Mouse (Mus musculus) embryo, embryonic 11 days (tissue): Measurements from ENCODE around the gene Dtd1.

Experiments
- DNase-seq: peaks from one replicate; pipeline ENCODE4 v3.0.0-alpha.2; 2015

The Dtd1 gene

DNA sequence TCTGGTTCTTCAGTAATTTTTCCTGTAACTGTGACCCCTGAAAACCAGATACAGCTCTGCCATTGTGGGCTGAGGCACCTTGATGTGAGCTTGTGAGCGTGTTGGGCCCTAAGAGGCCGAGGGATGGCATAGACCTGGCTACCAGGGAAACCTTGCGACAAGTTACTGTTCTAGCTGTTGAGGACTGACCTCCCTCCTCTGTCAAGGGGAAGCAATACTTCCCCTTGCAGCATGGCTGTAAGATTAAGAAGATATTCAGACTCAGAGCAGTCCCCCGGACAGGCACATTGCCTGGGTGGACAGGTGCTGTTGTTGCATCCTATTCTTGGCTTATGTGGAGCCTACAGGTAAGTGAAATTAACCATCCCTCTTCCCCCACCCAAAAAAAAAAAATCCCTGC, 172.1 kb downstream of the Dtd1 start:
- no peak for DNase-seq

DNA sequence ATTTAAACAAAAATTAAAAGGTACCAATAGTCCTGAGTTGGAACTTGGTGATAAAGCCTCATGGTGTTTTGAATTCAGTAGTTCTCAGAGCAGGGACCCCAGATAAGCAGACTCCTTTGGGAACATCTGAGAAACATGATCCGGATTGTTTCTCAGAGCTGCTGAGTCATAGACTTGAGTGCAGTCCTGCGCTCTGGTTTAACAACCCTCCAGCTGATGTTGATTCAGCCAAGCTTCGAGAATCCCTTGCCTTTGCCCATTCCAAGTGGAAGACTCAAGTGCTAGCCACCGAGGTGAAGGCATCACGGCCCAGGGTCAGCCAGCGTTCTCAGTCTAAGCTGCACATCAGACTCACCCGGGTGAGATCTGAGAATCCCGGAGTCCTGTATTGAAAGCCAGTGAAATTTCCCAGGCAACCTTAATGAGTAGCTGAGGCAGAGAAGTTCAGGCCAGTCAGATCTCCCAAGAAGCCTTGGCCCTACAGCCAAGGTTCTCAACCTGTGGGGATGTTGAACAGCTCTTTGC, 175.0 kb downstream of the Dtd1 start:
- DNase-seq, result no peak

DNA sequence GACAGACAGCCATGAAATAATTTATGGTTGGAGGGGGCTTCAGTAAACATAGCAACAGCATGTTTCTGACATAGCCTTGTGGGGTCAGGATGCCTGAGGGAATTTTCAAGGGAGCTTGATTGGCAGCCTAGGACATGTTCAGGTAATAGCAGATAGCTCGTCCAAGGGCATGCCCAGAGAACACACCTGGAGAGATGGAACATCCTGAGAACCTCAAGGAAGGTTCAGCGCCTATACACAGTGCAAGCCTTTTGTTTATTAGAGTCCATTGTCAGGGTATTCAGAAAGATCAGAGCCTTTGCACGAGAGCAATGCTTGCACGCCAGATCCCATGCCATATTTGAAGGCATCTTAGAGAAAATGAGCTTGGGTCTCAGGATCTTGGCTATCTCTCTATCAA, 175.9 kb downstream of the Dtd1 start:
- DNase-seq, result no peak

DNA sequence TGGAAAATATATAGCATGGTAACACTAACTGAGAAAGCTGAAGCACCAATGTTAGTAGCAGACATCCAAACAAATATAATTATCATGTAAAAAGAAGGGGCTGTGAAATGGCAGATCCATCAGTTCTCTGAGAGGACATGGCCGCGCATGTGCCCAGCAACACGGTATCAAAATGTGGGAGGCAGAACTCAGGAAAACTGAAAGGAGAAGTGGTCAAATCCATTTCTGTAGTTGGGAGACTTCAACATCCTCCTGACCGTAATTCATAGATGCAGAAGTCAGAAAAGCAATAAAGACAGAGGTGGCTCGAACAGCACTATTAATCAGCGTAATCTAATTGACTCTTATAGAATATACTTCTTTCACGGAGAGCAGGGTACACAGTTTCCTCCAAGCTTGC, 179.6 kb downstream of the Dtd1 start:
- no peak for DNase-seq

DNA sequence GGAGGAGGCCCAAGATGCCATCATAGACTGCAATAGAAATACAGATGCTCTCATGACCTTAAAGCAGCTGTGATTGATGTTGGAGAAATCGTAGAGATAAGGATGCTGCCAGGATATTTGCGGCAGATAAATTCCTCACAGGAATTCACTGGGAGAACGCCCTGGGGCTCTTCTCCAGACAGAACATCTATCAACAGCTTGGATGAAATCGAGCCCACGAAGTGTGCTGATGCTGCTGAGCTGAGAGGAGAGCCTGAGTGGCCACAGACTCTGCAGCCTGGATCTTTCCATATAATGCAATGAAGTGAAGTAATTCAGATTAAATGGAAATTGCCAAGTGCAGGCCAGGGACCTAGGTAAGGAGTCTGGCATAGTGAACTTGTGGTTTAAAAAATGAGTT, 181.0 kb downstream of the Dtd1 start:
- DNase-seq, result peak; percentile 27

DNA sequence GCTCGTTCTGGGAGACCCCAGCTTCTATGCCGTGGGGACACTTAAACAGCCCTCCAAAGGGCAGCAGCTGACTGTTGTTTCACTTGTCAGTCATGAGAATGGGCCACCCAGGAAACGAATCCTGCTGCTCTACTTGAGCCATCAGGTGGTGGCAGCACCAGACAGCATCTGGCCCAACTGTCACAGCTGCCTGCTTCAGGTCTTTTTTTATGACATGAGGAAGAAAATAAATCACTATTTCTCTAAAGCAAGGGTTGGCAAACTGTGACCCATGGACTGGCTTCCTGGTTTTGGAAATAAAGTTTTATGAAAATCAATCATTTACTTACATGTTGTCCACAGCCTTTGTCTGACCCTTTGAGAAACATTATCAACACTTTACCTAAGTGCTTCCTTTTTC, 182.2 kb downstream of the Dtd1 start:
- no peak for DNase-seq

DNA sequence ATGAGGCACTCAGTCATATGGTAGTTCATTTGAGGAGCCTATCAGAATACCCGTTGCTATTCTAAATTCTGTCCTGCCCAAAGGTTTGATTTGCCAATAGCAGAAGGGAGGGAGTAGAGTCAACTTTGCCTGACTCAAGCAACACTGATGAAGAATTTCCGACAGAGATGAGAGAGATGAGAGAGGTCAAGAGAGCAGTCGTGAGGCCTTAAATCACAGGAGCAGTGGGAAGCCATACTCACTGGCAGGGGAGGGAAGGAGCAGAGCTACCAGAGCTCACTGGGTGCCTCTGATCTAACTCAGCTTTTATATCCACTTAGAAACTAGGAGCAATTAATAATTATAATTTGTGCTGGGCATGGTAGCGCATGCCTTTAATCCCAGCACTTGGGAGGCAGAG, 182.8 kb downstream of the Dtd1 start:
- no peak for DNase-seq

DNA sequence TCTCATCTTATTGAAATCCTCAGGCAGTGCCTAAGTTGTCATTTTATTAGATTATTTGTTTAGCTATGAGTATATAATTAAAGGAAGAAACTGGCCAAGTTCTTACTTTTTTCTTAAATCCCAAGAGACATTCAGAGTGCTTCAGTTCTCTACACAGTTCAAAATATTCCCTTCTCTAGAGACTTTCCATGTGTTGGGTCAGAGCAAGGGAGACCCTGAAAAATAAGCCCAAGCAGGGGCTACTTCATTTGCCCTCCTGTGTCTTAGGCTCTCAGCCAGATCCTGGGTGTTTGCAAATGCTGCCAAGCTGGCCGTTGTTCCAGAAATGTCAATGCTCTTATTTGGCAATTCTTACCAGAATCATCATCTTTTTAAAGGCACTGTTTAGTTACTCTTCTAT, 183.5 kb downstream of the Dtd1 start:
- DNase-seq, result no peak

DNA sequence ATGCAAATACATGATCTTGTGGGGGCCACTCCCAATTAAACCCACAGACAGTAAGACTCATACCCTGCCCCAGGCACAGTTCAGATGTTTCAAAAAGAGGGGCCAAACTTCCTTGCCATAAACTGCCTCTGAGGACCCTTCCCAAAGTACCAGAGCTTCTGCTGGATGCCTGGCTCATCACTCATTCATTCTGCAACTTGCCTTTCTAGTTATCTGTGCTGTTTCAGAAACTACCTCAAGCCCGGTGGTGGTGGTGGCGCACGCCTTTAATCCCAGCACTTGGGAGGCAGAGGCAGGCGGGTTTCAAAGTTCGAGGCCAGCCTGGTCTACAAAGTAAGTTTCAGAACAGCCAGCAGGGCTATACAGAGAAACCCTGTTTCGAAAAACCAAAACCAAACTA, 184.1 kb downstream of the Dtd1 start:
- DNase-seq, result no peak

DNA sequence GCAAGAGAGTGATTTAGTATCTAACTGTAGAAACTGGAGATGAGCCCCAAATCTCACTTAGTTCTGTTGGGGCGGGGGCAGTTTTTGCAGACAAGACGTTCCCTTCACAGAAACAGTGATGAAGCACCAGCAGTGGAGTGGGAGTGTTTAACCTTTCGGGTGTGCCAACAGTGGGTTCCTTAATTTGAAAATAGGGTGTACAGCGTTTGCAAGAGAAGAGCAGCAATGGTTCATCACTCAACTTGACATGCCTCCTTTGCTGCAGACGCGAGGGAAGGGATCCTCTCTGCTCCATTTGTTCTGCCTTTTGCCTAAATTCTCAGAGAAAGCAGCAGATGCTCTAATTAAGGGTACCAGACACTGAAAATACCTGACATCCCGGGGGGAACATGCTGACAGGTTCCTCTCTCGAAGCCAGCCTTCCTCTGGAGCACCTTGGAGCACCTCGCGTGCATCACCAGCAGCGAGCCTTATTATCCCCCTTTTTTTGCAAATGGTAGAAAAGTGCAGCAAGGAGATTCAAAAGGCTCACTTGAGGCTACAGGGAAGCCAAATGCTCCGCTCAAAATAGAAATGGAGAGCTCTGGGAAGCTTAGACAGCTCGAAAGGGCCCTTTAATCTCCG, 192.1 kb downstream of the Dtd1 start:
- no peak for DNase-seq

DNA sequence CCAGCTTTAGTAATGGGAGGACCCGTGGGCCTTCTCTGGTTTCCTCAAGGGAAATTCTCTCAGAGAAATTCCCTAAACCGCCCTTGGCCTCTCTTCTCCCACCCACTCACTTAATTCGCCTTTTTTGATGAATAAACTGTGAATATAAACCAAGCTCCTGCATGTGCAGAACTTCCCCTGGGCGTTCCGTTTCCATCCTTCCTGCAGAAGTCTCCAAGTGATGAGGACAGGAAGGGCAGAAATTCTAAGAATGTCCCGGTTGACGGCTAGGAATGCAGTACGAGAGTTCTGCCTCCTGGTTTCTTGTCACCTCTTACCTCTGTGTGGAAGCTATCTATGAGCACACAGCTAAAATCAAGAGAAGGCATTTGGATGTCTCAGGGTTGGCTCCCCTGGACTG, 197.8 kb downstream of the Dtd1 start:
- no peak for DNase-seq

DNA sequence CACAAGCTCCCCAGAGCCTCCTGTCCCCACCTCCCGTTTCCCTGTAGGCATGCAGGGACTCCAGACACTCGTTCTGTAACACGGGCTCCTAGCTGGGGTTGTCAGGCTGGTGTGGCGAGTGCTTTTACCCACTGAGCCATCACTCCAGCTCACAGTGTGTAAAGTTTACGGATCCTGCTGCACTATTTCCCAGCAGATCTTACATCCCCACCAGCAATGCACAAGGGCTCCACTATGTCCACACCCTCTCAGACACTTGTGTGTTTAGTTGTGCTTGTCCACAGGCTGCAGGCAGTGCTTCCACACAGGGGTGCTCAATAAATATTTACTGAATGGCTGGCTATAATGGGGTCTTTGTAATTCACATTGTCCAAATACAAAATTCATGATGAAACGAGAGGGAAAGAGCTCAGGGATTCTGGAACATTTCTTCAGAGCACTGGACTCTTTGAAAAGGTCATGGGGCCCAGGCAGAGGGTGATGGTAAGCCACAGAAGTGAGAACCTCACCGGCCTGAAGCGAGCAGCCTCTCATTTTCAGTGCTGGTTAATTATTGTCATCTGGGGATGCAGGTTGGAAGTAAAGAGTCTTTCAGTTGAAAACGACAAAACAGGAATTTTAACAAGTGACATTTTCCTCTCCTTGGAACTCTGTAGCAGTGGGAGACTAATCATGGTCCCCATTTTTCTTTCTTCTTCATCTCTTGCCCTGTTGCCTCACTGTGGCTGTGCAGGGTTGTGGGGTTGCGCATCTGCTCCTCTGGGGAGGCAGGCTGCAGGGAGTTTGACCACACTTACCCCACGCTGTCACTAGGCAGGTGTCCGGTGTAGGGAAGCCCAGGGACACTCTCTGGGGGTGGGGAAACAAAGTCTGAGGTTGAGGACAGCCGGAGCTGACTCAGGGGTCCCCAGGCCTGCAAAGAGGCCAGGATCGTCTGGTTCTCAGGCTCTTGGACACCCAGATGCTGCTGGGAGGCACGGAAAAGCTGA, 208.4 kb downstream of the Dtd1 start:
- DNase-seq, result no peak
